In the genomic region with DNA sequence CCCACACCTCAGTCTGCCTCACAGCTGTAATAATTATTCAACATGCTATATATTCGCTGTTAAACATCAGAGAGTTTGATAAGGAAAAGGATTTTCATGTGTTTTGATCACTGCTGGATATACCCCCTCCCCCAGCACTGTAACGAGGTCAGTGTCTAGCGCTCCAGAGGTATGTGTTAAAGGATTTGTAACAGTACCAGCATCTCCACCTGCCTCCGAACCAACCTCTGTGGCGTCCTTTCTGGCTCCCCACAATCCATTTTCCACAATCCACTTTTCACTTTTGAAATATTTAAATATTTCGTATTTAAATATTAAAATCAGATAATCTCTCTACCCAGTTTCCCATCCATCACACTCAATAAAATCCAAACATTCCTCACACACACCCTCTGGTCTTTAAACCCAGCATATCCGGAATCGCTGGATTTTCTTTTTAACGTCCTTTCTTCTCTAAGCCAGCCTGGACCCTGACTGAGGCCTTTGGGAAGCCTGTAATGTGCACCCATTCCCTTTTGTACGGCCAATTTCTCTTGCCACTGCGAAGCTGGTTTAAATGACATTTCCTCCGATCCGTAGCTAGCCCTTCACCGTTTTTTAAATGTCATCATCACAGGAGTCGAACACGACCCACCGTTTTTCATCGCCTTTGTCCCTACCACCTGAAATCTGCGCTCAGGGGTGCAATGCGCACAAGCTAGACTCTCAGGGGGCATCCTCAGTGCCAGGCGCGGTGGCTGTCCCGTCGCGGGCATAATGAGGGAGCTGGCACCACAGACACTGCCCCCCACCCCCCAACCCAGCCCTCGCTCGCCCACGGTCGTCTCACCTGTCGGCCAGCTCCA, we compare ENCODE assay signal across 8 mouse cellular contexts. TPM values are rescaled to one million over a fixed set of nuclear protein-coding genes. Genes with fewer than 3 reads are reported as not detected.
DNase-seq lines count a peak whose midpoint lies in the region; ATAC-seq and TF ChIP-seq lines count a peak whose summit lies in the region.

No protein-coding gene starts in this region.

- intact Hi-C loops in left cerebral cortex, adult 2 months (cut with DNase I), result loop anchor here (2.0 to 5.0 kb wide), 2 partner anchors 45 to 109 kb away; no protein-coding TSS in a partner anchor
- intact Hi-C loops in left cerebral cortex, postnatal 4 days (cut with DNase I), result loop anchor here (5.0 kb wide), 2 partner anchors 44 to 109 kb away; no protein-coding TSS in a partner anchor

- DNase-seq in left cerebral cortex, adult 2 months (ENCODE audit: extremely low spot score in 1 of 2, low spot score in 2 of 2), result peak in 1 of 2 experiments; percentile 34
- DNase-seq in left cerebral cortex, postnatal 4 days, result no peak
- no peak for DNase-seq in adrenal gland, postnatal 4 days (ENCODE audit: low spot score in 2 of 2)

- WGBS in forebrain, embryonic 16.5 days, result 3% methylated on average over 30 of the region's 30 CpGs
- WGBS in liver, embryonic 12.5 days (ENCODE audit: insufficient replicate concordance), result 6% methylated on average over 30 of the region's 30 CpGs
- WGBS in stomach, embryonic 15.5 days, result 3% methylated on average over 30 of the region's 30 CpGs

- H3K4me2 ChIP-seq in forebrain, embryonic 16.5 days (ENCODE audit: low read length), result peak overlapping the region; percentile 75
- H3K4me2 ChIP-seq in liver, embryonic 12.5 days, result peak overlapping the region; percentile 96
- H3K4me2 ChIP-seq in stomach, embryonic 15.5 days, result peak overlapping the region; percentile 89

- peaks cover 3% of the 10 kb centered on the region for H3K4me1 ChIP-seq in bone marrow macrophage, adult 2 months (ENCODE audit: control insufficient read depth, insufficient read depth, low read length)
- H3K4me1 ChIP-seq in forebrain, embryonic 16.5 days (replicated peaks; ENCODE audit: control insufficient read depth, insufficient read depth, low read length), result peaks cover 19% of the 10 kb centered on the region
- peaks cover 43% of the 10 kb centered on the region for H3K4me1 ChIP-seq in liver, embryonic 12.5 days
- H3K4me1 ChIP-seq in stomach, embryonic 15.5 days, result peaks cover 7% of the 10 kb centered on the region

- peak; percentile 32 for ATAC-seq in forebrain, embryonic 16.5 days
- peak; percentile 13; the same call in 1 of the 2 replicates for ATAC-seq in liver, embryonic 12.5 days
- ATAC-seq in stomach, embryonic 15.5 days (ENCODE audit: insufficient read depth, low FRiP score, low read depth), result 0 out of 2 replicates have a peak, but pooled peaks have one; percentile 4
- ATAC-seq in megakaryocyte-erythroid progenitor cell, adult 5-6 weeks (replicated peaks; ENCODE audit: low FRiP score, low TSS enrichment, poor library complexity, severe bottlenecking), result no peak

- peak overlapping the region; percentile 84 for H3K27ac ChIP-seq in left cerebral cortex, adult 2 months
- no peak overlapping the region for H3K27ac ChIP-seq in bone marrow macrophage, adult 2 months (ENCODE audit: insufficient read depth, low read depth, low read length)
- H3K27ac ChIP-seq in forebrain, embryonic 16.5 days (ENCODE audit: low read length), result peak overlapping the region; percentile 89
- H3K27ac ChIP-seq in liver, embryonic 12.5 days, result peak overlapping the region; percentile 84
- H3K27ac ChIP-seq in stomach, embryonic 15.5 days, result no peak overlapping the region; the same call in 1 of the 2 replicates

- no peaks in the 10 kb centered on the region for H3K27me3 ChIP-seq in forebrain, embryonic 16.5 days (replicated peaks; ENCODE audit: control insufficient read depth, insufficient read depth, low read length)
- no peaks in the 10 kb centered on the region for H3K27me3 ChIP-seq in liver, embryonic 12.5 days (replicated peaks)
- H3K27me3 ChIP-seq in stomach, embryonic 15.5 days (replicated peaks), result no peaks in the 10 kb centered on the region

- no peak for TF ChIP-seq CTCF in left cerebral cortex, adult 2 months (IDR thresholded peaks at IDR 0.05)
- no peak for TF ChIP-seq CTCF in bone marrow macrophage, adult 2 months (IDR thresholded peaks at IDR 0.05; ENCODE audit: low read depth, low read length)

- no peak for TF ChIP-seq POLR2A in bone marrow macrophage, adult 2 months (IDR thresholded peaks at IDR 0.05; ENCODE audit: borderline replicate concordance, low read depth, low read length)

- H3K36me3 ChIP-seq in forebrain, embryonic 16.5 days (ENCODE audit: control insufficient read depth, insufficient read depth), result peaks cover 6% of the 10 kb centered on the region
- H3K36me3 ChIP-seq in liver, embryonic 12.5 days, result peaks cover 21% of the 10 kb centered on the region
- H3K36me3 ChIP-seq in stomach, embryonic 15.5 days, result 0 out of 2 replicates have a peak, but pooled peaks cover 5% of the 10 kb centered on the region

- H3K9ac ChIP-seq in forebrain, embryonic 16.5 days (replicated peaks; ENCODE audit: low read depth, low read length), result peak overlapping the region; percentile 91
- peak overlapping the region; percentile 89 for H3K9ac ChIP-seq in liver, embryonic 12.5 days
- peak overlapping the region; percentile 67 for H3K9ac ChIP-seq in stomach, embryonic 15.5 days

- no peaks in the 10 kb centered on the region for H3K9me3 ChIP-seq in forebrain, embryonic 16.5 days (ENCODE audit: control insufficient read depth, low read length)
- no peaks in the 10 kb centered on the region for H3K9me3 ChIP-seq in liver, embryonic 12.5 days (replicated peaks)
- H3K9me3 ChIP-seq in stomach, embryonic 15.5 days, result no peaks in the 10 kb centered on the region

- peak overlapping the region; percentile 76 for H3K4me3 ChIP-seq in left cerebral cortex, adult 2 months
- peak overlapping the region; percentile 99 for H3K4me3 ChIP-seq in bone marrow macrophage, adult 2 months (ENCODE audit: insufficient read depth, low read length)
- H3K4me3 ChIP-seq in forebrain, embryonic 16.5 days (replicated peaks; ENCODE audit: low read length), result peak overlapping the region; percentile 89
- peak overlapping the region; percentile 90 for H3K4me3 ChIP-seq in liver, embryonic 12.5 days
- peak overlapping the region; percentile 65 for H3K4me3 ChIP-seq in stomach, embryonic 15.5 days (replicated peaks)

RNA-seq across cellular contexts. Expression of gene Klhl11, which starts 1.0 kb away (rescaled TPM):
- total RNA-seq in left cerebral cortex, adult 2 months (2021), result 100 to 1,000 TPM in 1 of 2 experiments, 10 to 100 TPM in 1; 98.9 to 109 TPM
- 10 to 100 TPM; 50.7 to 54.1 TPM for total RNA-seq in left cerebral cortex, postnatal 4 days (2021)
- polyA plus RNA-seq in bone marrow macrophage, adult 2 months (2012; ENCODE audit: insufficient read depth, insufficient read length, missing spikeins), result 4.7 and 6.1 TPM in 2 replicates
- 14.3 and 17.4 TPM in 2 replicates for polyA plus RNA-seq in forebrain, embryonic 16.5 days (2015; fragmentation: Nextera tagmentation; extraction: Ambion mirVana)
- polyA plus RNA-seq in liver, embryonic 12.5 days (2016; fragmentation: Nextera tagmentation; extraction: Ambion mirVana), result 3.6 and 4.8 TPM in 2 replicates
- polyA plus RNA-seq in stomach, embryonic 15.5 days (2015; fragmentation: Nextera tagmentation; extraction: Ambion mirVana), result 7.4 and 8.1 TPM in 2 replicates
- 10.8 and 14.8 TPM in 2 replicates for total RNA-seq in megakaryocyte-erythroid progenitor cell, adult 5-6 weeks (2014; fragmentation: Nextera tagmentation)
- 27.9 and 40.8 TPM in 2 replicates for total RNA-seq in megakaryocyte-erythroid progenitor cell, adult 5-6 weeks (2017)
- total RNA-seq in adrenal gland, postnatal 4 days (2021), result 10 to 100 TPM; 48.8 to 50.0 TPM

RNA-seq across cellular contexts. Expression of gene Klhl10, which starts 29.9 kb away (rescaled TPM):
- 1 to 10 TPM in 1 of 2 experiments, under 1 TPM in 1; 0.61 to 1.4 TPM for total RNA-seq in left cerebral cortex, adult 2 months (2021)
- total RNA-seq in left cerebral cortex, postnatal 4 days (2021), result 1 to 10 TPM; 1.9 to 3.1 TPM
- not detected in 2 replicates for polyA plus RNA-seq in bone marrow macrophage, adult 2 months (2012; ENCODE audit: insufficient read depth, insufficient read length, missing spikeins)
- 0.62 and 0.80 TPM in 2 replicates for polyA plus RNA-seq in forebrain, embryonic 16.5 days (2015; fragmentation: Nextera tagmentation; extraction: Ambion mirVana)
- 0.12 and 0.32 TPM in 2 replicates for polyA plus RNA-seq in liver, embryonic 12.5 days (2016; fragmentation: Nextera tagmentation; extraction: Ambion mirVana)
- 0.51 and 0.59 TPM in 2 replicates for polyA plus RNA-seq in stomach, embryonic 15.5 days (2015; fragmentation: Nextera tagmentation; extraction: Ambion mirVana)
- 2.6 TPM in 1 of 2 replicates, not detected in the other for total RNA-seq in megakaryocyte-erythroid progenitor cell, adult 5-6 weeks (2014; fragmentation: Nextera tagmentation)
- 1.6 TPM in 1 of 2 replicates, not detected in the other for total RNA-seq in megakaryocyte-erythroid progenitor cell, adult 5-6 weeks (2017)
- total RNA-seq in adrenal gland, postnatal 4 days (2021), result 1 to 10 TPM; 1.5 to 2.1 TPM

RNA-seq across cellular contexts. Expression of gene Nt5c3b, which starts 30.0 kb away (rescaled TPM):
- 10 to 100 TPM; 48.4 to 64.1 TPM for total RNA-seq in left cerebral cortex, adult 2 months (2021)
- total RNA-seq in left cerebral cortex, postnatal 4 days (2021), result 10 to 100 TPM; 85.5 to 91.9 TPM
- polyA plus RNA-seq in bone marrow macrophage, adult 2 months (2012; ENCODE audit: insufficient read depth, insufficient read length, missing spikeins), result 13.0 and 17.6 TPM in 2 replicates
- 104 and 120 TPM in 2 replicates for polyA plus RNA-seq in forebrain, embryonic 16.5 days (2015; fragmentation: Nextera tagmentation; extraction: Ambion mirVana)
- 38.3 and 38.6 TPM in 2 replicates for polyA plus RNA-seq in liver, embryonic 12.5 days (2016; fragmentation: Nextera tagmentation; extraction: Ambion mirVana)
- polyA plus RNA-seq in stomach, embryonic 15.5 days (2015; fragmentation: Nextera tagmentation; extraction: Ambion mirVana), result 108 TPM in 2 replicates
- total RNA-seq in megakaryocyte-erythroid progenitor cell, adult 5-6 weeks (2014; fragmentation: Nextera tagmentation), result 35.7 and 54.2 TPM in 2 replicates
- 25.9 and 33.8 TPM in 2 replicates for total RNA-seq in megakaryocyte-erythroid progenitor cell, adult 5-6 weeks (2017)
- 10 to 100 TPM; 82.4 to 84.5 TPM for total RNA-seq in adrenal gland, postnatal 4 days (2021)

RNA-seq across cellular contexts. Expression of gene Fkbp10, which starts 56.1 kb away (rescaled TPM):
- 1 to 10 TPM; 3.6 to 4.8 TPM for total RNA-seq in left cerebral cortex, adult 2 months (2021)
- total RNA-seq in left cerebral cortex, postnatal 4 days (2021), result 10 to 100 TPM; 13.7 to 15.0 TPM
- polyA plus RNA-seq in bone marrow macrophage, adult 2 months (2012; ENCODE audit: insufficient read depth, insufficient read length, missing spikeins), result 1.3 and 1.6 TPM in 2 replicates
- polyA plus RNA-seq in forebrain, embryonic 16.5 days (2015; fragmentation: Nextera tagmentation; extraction: Ambion mirVana), result 18.4 and 25.6 TPM in 2 replicates
- polyA plus RNA-seq in liver, embryonic 12.5 days (2016; fragmentation: Nextera tagmentation; extraction: Ambion mirVana), result 20.1 and 23.8 TPM in 2 replicates
- polyA plus RNA-seq in stomach, embryonic 15.5 days (2015; fragmentation: Nextera tagmentation; extraction: Ambion mirVana), result 89.1 and 100 TPM in 2 replicates
- total RNA-seq in megakaryocyte-erythroid progenitor cell, adult 5-6 weeks (2014; fragmentation: Nextera tagmentation), result not detected in 2 replicates
- total RNA-seq in megakaryocyte-erythroid progenitor cell, adult 5-6 weeks (2017), result 0.53 TPM in 1 of 2 replicates, not detected in the other
- total RNA-seq in adrenal gland, postnatal 4 days (2021), result 10 to 100 TPM; 65.3 to 68.6 TPM

RNA-seq across cellular contexts. Expression of gene Acly, which starts 56.2 kb away (rescaled TPM):
- total RNA-seq in left cerebral cortex, adult 2 months (2021), result 100 to 1,000 TPM; 119 to 131 TPM
- total RNA-seq in left cerebral cortex, postnatal 4 days (2021), result 100 to 1,000 TPM; 211 to 219 TPM
- polyA plus RNA-seq in bone marrow macrophage, adult 2 months (2012; ENCODE audit: insufficient read depth, insufficient read length, missing spikeins), result 51.4 and 62.3 TPM in 2 replicates
- 242 and 248 TPM in 2 replicates for polyA plus RNA-seq in forebrain, embryonic 16.5 days (2015; fragmentation: Nextera tagmentation; extraction: Ambion mirVana)
- 135 and 136 TPM in 2 replicates for polyA plus RNA-seq in liver, embryonic 12.5 days (2016; fragmentation: Nextera tagmentation; extraction: Ambion mirVana)
- polyA plus RNA-seq in stomach, embryonic 15.5 days (2015; fragmentation: Nextera tagmentation; extraction: Ambion mirVana), result 153 and 180 TPM in 2 replicates
- total RNA-seq in megakaryocyte-erythroid progenitor cell, adult 5-6 weeks (2014; fragmentation: Nextera tagmentation), result 99.9 and 114 TPM in 2 replicates
- total RNA-seq in megakaryocyte-erythroid progenitor cell, adult 5-6 weeks (2017), result 90.6 and 112 TPM in 2 replicates
- total RNA-seq in adrenal gland, postnatal 4 days (2021), result 100 to 1,000 TPM; 420 to 464 TPM

Comparison
In these comparisons a context has a peak if more than half of its experiments do, and no peak if none do; other contexts are left out.
1. H3K27ac ChIP-seq: peak in left cerebral cortex, adult 2 months (single experiment), forebrain, embryonic 16.5 days (single experiment) and liver, embryonic 12.5 days (single experiment); none in bone marrow macrophage, adult 2 months (single experiment) and stomach, embryonic 15.5 days (single experiment).
2. Peak in every context shown above with its lines, with median percentiles within 50 percentile points of each other: H3K4me3 ChIP-seq, H3K4me2 ChIP-seq and H3K9ac ChIP-seq.